Mouse (Mus musculus) olfactory bulb, adult 2 months (tissue): Measurements from ENCODE around the gene Ypel3.

Source experiments
- CTCF ChIP-seq: fragments of 200-500 bp; IDR thresholded peaks from 2 replicates; pipeline ENCODE4 v1.5.1; 2012; ENCODE audit warnings: low read depth, mild to moderate bottlenecking, low read length, moderate library complexity; ENCODE audit not compliant: insufficient read depth
- POLR2A ChIP-seq: fragments of 200-500 bp; IDR thresholded peaks from 2 replicates; pipeline ENCODE4 v1.6.1; 2012; ENCODE audit warnings: mild to moderate bottlenecking, low read depth, low read length, moderate library complexity; ENCODE audit not compliant: insufficient read depth

DNA sequence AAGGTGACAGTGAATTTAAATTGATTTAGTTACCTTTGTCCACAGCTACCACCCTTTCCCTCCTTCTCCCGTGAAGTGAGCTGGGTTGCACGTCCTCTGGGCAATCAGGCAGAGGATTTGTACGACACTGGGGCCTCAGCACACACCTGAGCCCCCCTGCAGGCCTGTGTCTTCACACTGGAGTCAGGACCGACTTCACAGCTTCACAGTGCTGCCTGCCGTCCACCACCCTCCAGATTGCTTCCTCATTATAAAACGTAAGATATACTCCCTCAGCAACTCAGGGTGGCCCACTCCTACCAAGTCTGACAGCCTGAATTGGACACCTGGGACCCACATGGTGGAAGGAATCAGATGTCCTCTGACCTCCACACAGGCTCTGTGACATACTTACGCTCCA is 18.2 kb upstream of the Ypel3 start:
- TF ChIP-seq CTCF (no peak), POLR2A (no peak)
